Mouse (Mus musculus) kidney, adult 2 months (tissue): ENCODE data around the gene Fxyd4.

Experiments
- CTCF ChIP-seq: fragments of 200-500 bp; conservative IDR thresholded peaks from 2 replicates; pipeline ENCODE4 v1.5.1; 2011; ENCODE audit warnings: low read depth, mild to moderate bottlenecking, control low read depth, low read length, moderate library complexity, mixed read lengths; ENCODE audit not compliant: insufficient read depth, insufficient read length
- POLR2A ChIP-seq: fragments of 200-500 bp; IDR thresholded peaks from one replicate; pipeline ENCODE4 v1.6.1; 2011; ENCODE audit warnings: low read depth, low read length, control low read depth

DNA sequence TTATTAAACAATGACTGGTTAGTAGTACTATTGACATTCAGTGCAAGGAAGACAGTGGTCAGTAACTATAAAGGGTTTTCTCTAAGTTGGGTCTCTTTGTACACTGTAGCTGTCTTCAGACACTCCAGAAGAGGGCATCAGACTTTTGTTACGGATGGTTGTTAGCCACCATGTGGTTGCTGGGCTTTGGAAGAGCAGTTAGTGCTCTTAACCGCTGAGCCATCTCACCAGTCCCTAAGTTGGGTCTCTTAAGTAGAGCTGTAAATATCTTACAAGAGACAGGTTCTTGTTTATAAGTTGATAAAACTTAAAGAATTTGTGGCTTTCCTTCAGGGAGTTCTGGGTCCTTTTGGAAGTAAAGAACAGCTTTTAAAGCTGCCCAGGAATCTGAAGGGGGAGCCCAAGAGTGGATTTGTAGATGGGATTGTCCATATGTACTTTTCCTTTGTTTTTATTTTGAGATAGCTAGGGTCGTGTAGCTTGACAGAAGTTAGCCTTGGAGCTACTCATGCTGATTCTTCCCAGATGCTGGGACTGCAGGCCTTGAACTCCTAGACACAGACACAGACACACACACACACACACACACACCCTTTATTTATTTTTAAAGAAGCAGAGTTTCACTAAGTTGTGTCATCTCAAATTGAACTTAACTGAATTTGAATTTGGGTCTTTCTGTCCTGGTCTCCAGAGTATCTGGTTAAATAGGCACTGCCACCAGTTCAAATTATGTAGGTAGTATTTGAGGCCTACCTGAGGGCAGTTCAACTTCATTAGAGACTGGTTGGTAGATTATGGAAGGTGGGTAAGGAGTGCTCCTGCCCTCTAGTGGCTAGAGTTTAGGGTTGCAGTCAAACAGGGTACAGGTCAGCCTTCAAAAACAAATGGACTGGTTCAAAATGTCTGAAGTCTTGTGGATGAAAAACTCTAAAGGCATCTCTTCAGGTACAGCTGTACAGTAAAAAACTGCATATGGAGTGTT lies 16.5 kb downstream of the Fxyd4 start:
- TF ChIP-seq CTCF (peak; percentile 69), POLR2A (no peak)
